In genomic region chr10:39261174-39262145, GRCm38 (mm10) we compare ENCODE assay signal across 8 mouse cellular contexts.
A peak's percentile ranks its signal among the peaks of the same experiment; 100 is the strongest.
DNase-seq lines count a peak whose midpoint lies in the region; ATAC-seq lines count a peak whose summit lies in the region.

No protein-coding gene starts in this region.

- H3K27me3 ChIP-seq in hindbrain, embryonic 10.5 days (ENCODE audit: insufficient read depth, poor library complexity, severe bottlenecking): no peaks in the 10 kb centered on the region
- no peaks in the 10 kb centered on the region for H3K27me3 ChIP-seq in hindbrain, embryonic 11.5 days (ENCODE audit: control insufficient read depth, insufficient read depth, low read length)
- no peaks in the 10 kb centered on the region for H3K27me3 ChIP-seq in heart, embryonic 13.5 days (replicated peaks)

- H3K4me1 ChIP-seq in hindbrain, embryonic 10.5 days (replicated peaks): peaks cover 38% of the 10 kb centered on the region
- 0 out of 2 replicates have a peak, but pooled peaks cover 2% of the 10 kb centered on the region for H3K4me1 ChIP-seq in hindbrain, embryonic 11.5 days (replicated peaks; ENCODE audit: control insufficient read depth, insufficient read depth, low read length)
- H3K4me1 ChIP-seq in heart, embryonic 13.5 days: peaks cover 31% of the 10 kb centered on the region

- no peak for ATAC-seq in hindbrain, embryonic 11.5 days (ENCODE audit: low FRiP score)
- no peak for ATAC-seq in heart, embryonic 13.5 days (ENCODE audit: extremely low read depth, insufficient number of reproducible peaks, low FRiP score, low TSS enrichment)
- peak; percentile 68 for ATAC-seq in megakaryocyte progenitor cell, adult 5-6 weeks (replicated peaks; ENCODE audit: poor library complexity)

- H3K36me3 ChIP-seq in hindbrain, embryonic 10.5 days: no peaks in the 10 kb centered on the region
- no peaks in the 10 kb centered on the region for H3K36me3 ChIP-seq in hindbrain, embryonic 11.5 days (ENCODE audit: control insufficient read depth, insufficient read depth, low read length)
- no peaks in the 10 kb centered on the region for H3K36me3 ChIP-seq in heart, embryonic 13.5 days

- no peak overlapping the region for H3K9ac ChIP-seq in hindbrain, embryonic 11.5 days (ENCODE audit: low read depth, low read length)
- no peak overlapping the region for H3K9ac ChIP-seq in heart, embryonic 13.5 days

- 80% methylated on average over 8 of the region's 8 CpGs for WGBS in hindbrain, embryonic 10.5 days
- 75% methylated on average over 8 of the region's 8 CpGs for WGBS in hindbrain, embryonic 11.5 days
- 62% methylated on average over 8 of the region's 8 CpGs for WGBS in heart, embryonic 13.5 days

- H3K9me3 ChIP-seq in hindbrain, embryonic 10.5 days: no peaks in the 10 kb centered on the region
- no peaks in the 10 kb centered on the region for H3K9me3 ChIP-seq in hindbrain, embryonic 11.5 days (ENCODE audit: control insufficient read depth, low read length)
- no peaks in the 10 kb centered on the region for H3K9me3 ChIP-seq in heart, embryonic 13.5 days

- H3K4me2 ChIP-seq in hindbrain, embryonic 11.5 days (replicated peaks; ENCODE audit: low read depth, low read length): no peak overlapping the region
- H3K4me2 ChIP-seq in heart, embryonic 13.5 days: peak overlapping the region; percentile 44

- peak overlapping the region; percentile 23; the same call in 1 of the 2 replicates for H3K27ac ChIP-seq in hindbrain, embryonic 10.5 days
- no peak overlapping the region for H3K27ac ChIP-seq in hindbrain, embryonic 11.5 days (ENCODE audit: low read depth, low read length)
- peak overlapping the region; percentile 62 for H3K27ac ChIP-seq in heart, embryonic 13.5 days (replicated peaks)

- DNase-seq in hindbrain, embryonic 10.5 days (ENCODE audit: low spot score): no peak
- no peak for DNase-seq in hindbrain, embryonic 11.5 days (ENCODE audit: low spot score)
- peak; percentile 58 for DNase-seq in brain, adult 2 months (ENCODE audit: low read depth, low spot score)
- no peak for DNase-seq in left cerebral cortex, postnatal 36 days (ENCODE audit: low spot score in 2 of 2)
- no peak for DNase-seq in thymus, postnatal 10 days (ENCODE audit: low spot score in 2 of 2)
- DNase-seq in thymus, postnatal 4 days: no peak

- H3K4me3 ChIP-seq in hindbrain, embryonic 10.5 days: no peak overlapping the region
- H3K4me3 ChIP-seq in hindbrain, embryonic 11.5 days (ENCODE audit: low read depth, low read length): no peak overlapping the region
- H3K4me3 ChIP-seq in heart, embryonic 13.5 days: no peak overlapping the region

- intact Hi-C loops in left cerebral cortex, postnatal 36 days (cut with DNase I): no loop called here
